Mouse (Mus musculus) left cerebral cortex, postnatal 25 days (tissue): ENCODE data around the gene Spryd3. TPM values are rescaled to one million over a fixed set of nuclear protein-coding genes. Genes with fewer than 3 reads are reported as not detected.

ENCODE experiments used
- DNase-seq, 2 experiments: peaks; one replicate each; pipeline ENCODE4 v3.0.0; 2022; ENCODE audit warnings: low spot score in 2 of 2, mixed read lengths in 1 of 2
- intact Hi-C: fragments of 180-260 bp; cut with DNase I; formaldehyde crosslinking; loops from one replicate; pipeline ENCODE4 v1.15.1; 2025
- total RNA-seq, 2 experiments: library from RNA; stranded (reverse); gene quantifications; 2 replicates each; pipeline ENCODE4 v1.2.3; 2021

Spryd3 gene
- total RNA-seq, 2 experiments from 2014 or later, result 142 to 146 TPM

DNA sequence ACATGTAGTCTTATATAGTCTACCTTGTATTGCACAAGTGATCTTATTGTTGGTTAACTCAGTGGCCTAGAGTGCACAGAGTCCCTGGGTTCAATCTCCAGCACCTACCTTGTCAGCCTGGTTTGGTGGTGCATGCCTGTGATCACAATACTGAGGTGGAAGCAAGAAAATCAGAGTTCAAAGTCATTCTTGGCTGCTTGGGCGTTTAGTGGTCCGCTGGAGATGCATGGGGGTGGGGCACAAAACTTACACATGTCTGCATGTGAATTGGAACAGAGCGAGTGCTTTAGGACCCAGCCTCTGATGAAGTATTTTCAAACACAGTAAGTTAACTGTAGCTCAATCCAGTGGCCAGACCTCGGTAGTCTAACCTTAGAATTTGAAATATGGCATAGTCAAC, 56.8 kb downstream of the Spryd3 start:
- DNase-seq, result no peak
- intact Hi-C loops, result loop anchor here (10.0 kb wide), 1 partner anchor 854 kb away; the partner anchor contains the start of gene Grasp

GRCm38 (mm10) chr15:102077111-102077677, 58.8 kb downstream of the Spryd3 start:
- intact Hi-C loops, result loop anchor here (10.0 kb wide), 1 partner anchor 852 kb away; the partner anchor contains the start of gene Grasp

DNA sequence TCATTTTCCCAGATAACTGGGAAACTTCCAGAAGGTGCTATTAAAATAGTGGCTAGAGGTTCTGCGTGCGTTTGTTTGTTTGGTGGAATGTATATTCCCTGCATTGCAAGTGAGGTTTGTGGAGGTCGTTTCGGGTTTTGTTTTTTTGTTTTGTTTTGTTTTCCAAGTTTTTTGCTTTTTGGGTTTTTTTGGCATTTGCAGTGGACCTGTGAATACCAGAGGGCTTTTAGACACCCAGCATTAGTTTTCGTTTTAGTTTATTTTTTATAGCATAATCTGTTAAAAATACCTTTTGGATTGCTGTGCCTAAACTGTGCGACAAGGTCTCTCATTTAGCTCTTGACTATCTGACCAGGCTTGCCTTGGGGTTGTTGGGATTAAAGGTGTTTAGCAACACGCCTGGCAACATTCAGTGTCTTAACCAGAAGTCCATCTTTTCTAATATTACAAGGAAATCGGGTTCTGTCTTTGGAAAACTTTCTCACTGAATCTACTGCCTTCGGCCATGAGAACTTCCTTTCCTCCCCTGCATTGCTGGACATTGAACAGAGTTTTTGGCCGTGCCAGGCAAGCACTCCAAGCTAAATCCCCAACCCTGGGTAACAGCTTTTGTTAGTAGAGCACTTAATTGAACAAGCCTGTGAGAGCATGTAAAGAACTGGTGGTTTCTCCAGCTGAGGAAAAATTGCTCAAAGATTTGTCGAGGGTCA, 61.0 kb downstream of the Spryd3 start:
- no peak for DNase-seq
- intact Hi-C loops, result loop anchor here (10.0 kb wide), 1 partner anchor 850 kb away; the partner anchor contains the start of gene Grasp

More at GRCm38 (mm10) chr15:102077111-102077677, 58.8 kb downstream of the Spryd3 start:
- DNase-seq, result no peak

DNA sequence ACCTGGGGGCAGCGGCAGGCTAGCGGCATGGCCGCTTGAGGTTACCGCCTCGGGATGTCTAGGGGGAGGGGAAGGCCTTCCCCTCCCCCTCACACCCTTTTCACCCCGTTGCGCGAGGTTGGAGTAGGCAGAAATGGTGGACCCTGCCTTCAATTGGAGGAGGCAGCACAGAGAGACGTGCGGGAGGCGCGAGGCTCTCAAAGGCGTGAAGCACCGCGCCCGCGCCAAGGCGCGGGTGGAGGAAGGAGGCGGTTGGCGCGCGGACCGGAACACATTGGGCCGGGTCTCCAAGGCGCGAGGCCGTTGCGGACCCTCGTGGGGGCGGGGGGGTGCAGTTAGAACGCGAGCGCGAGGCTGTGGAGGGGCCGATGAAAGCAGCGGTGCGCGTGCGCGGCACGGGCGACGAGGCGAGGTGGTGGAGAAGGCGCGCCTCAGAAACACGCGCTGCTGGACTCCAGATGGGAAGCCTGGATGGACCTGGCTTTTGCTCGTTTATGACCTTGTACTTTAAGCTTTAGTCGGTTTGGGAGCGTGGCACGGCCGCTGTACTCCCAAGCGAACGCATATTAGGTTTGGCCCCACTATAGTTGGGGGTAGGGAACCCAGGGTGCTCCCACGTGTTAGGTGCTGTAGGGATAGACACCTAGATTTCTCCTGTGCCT, 61.8 kb downstream of the Spryd3 start:
- peak; percentile 61 to 62 for DNase-seq
- intact Hi-C loops, result loop anchor here (10.0 kb wide), 1 partner anchor 849 kb away; the partner anchor contains the start of gene Grasp

GRCm38 (mm10) chr15:102073559-102074069, 62.4 kb downstream of the Spryd3 start, which contains the start of gene Eif4b:
Eif4b (plus strand) TSS chr15:102073773.
- intact Hi-C loops, result loop anchor here (10.0 kb wide), 1 partner anchor 849 kb away; the partner anchor contains the start of gene Grasp
- peak; percentile 99 for DNase-seq

DNA sequence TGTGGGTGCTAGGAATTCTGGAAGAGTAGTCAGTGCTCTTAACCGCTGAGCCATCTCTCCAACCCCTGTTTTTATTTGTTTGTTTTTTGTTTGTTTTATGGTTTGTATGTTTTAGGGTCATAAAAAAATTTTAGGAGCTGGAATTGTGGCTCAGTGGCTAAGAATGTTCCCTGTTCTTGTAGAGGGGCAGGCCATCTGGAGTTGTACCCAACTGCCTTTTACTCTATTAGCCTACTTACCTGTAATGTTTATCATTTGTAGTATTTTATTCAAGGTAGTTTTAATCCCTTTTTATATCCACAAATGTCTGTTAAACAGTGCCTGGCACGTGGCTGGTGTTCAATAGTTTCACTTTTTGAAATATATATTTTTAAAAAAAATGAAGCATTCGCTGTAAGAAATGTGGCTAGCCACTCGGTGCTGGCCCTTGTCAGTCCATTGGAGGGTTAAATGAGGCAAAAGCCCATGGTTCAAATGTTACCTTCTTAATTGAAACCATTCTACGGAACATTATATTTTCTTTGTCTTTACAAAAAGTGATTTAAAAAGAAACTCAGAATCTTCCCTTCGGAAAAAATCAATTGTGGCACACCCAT, 63.0 kb downstream of the Spryd3 start:
- no peak for DNase-seq
- intact Hi-C loops, result loop anchor here (10.0 kb wide), 1 partner anchor 848 kb away; the partner anchor contains the start of gene Grasp

GRCm38 (mm10) chr15:102070476-102071467, 65.3 kb downstream of the Spryd3 start:
- intact Hi-C loops, result loop anchor here (10.0 kb wide), 1 partner anchor 846 kb away; the partner anchor contains the start of gene Grasp

More at GRCm38 (mm10) chr15:102070476-102071467, 65.3 kb downstream of the Spryd3 start:
- no peak for DNase-seq

Other genes starting within 250 kb of the Spryd3 start
- not detected for gene Krt76, start 243.3 kb downstream of the Spryd3 start, total RNA-seq
- not detected for gene Krt4, start 211.5 kb downstream of the Spryd3 start, total RNA-seq
- not detected for gene Krt79, start 195.9 kb downstream of the Spryd3 start, total RNA-seq
- not detected for gene Krt78, start 181.9 kb downstream of the Spryd3 start, total RNA-seq
- gene Krt8, start 131.8 kb downstream of the Spryd3 start, total RNA-seq, result under 1 TPM in 1 of 2 experiments, not detected in 1; 0.32 TPM
- gene Krt18, start 108.1 kb downstream of the Spryd3 start, total RNA-seq, result under 1 TPM in 1 of 2 experiments, not detected in 1; 0.69 TPM
- gene Eif4b, start 62.5 kb downstream of the Spryd3 start, total RNA-seq, result 100 to 1,000 TPM; 157 to 161 TPM
- gene Tns2, start 35.8 kb downstream of the Spryd3 start, total RNA-seq, result 10 to 100 TPM; 11.8 to 19.1 TPM
- 10 to 100 TPM; 36.5 to 43.1 TPM for gene Igfbp6, start 8.1 kb upstream of the Spryd3 start, total RNA-seq
- gene Soat2, start 14.3 kb upstream of the Spryd3 start, total RNA-seq, result under 1 TPM in 1 of 2 experiments, not detected in 1; 0.14 TPM
- gene Zfp740, start 67.0 kb upstream of the Spryd3 start, total RNA-seq, result 10 to 100 TPM; 58.5 to 64.9 TPM
- 10 to 100 TPM; 28.4 to 32.1 TPM for gene Csad, start 68.5 kb upstream of the Spryd3 start, total RNA-seq
- 1 to 10 TPM; 1.0 to 1.7 TPM for gene Itgb7, start 95.7 kb upstream of the Spryd3 start, total RNA-seq
- 10 to 100 TPM; 12.7 to 15.4 TPM for gene Rarg, start 121.3 kb upstream of the Spryd3 start, total RNA-seq
- not detected for gene Gm9918, start 134.3 kb upstream of the Spryd3 start, total RNA-seq
- 10 to 100 TPM; 42.1 to 43.9 TPM for gene Mfsd5, start 143.2 kb upstream of the Spryd3 start, total RNA-seq
- under 1 TPM; 0.60 to 0.76 TPM for gene Espl1, start 160.0 kb upstream of the Spryd3 start, total RNA-seq
- 100 to 1,000 TPM; 365 to 396 TPM for gene Pfdn5, start 189.9 kb upstream of the Spryd3 start, total RNA-seq
- 10 to 100 TPM; 54.8 to 57.2 TPM for gene Myg1, start 195.5 kb upstream of the Spryd3 start, total RNA-seq
- gene Aaas, start 214.5 kb upstream of the Spryd3 start, total RNA-seq, result 10 to 100 TPM; 14.0 to 16.6 TPM
- under 1 TPM; 0.41 to 0.66 TPM for gene Sp7, start 230.9 kb upstream of the Spryd3 start, total RNA-seq